Mouse (Mus musculus) bone marrow macrophage, adult 2 months (primary cell): ENCODE data around the gene Slc25a28.

Source experiments
- CTCF ChIP-seq: IDR thresholded peaks from 2 replicates; pipeline ENCODE4 v1.5.1; 2012; ENCODE audit warnings: low read depth, mild to moderate bottlenecking, low read length, moderate library complexity
- POLR2A ChIP-seq: IDR thresholded peaks from 2 replicates; pipeline ENCODE4 v1.6.1; 2012; ENCODE audit warnings: mild to moderate bottlenecking, low read depth, low read length, borderline replicate concordance

GRCm38 (mm10) chr19:43695514-43695964 lies 20.9 kb upstream of the Slc25a28 start:
- no peak for TF ChIP-seq POLR2A
- no peak for TF ChIP-seq CTCF
